Mouse (Mus musculus) forebrain, embryonic 13.5 days (tissue): Measurements from ENCODE around the gene Slc25a5. TPM values are rescaled to one million over a fixed set of nuclear protein-coding genes. Genes with fewer than 3 reads are reported as not detected.

Experiments used
- polyA plus RNA-seq: library from polyadenylated mRNA; unstranded; fragments of >200 nt; fragmentation: Nextera tagmentation; extraction: Ambion mirVana; gene quantifications from 2 replicates; pipeline ENCODE4 v1.2.1, GENCODE M21; 2015

Slc25a5 gene
- polyA plus RNA-seq, 1 experiment from 2014 or later: 749 TPM

Other genes with a start within 250 kb of the Slc25a5 start
- 430 and 475 TPM in 2 replicates for gene Pgrmc1, start 197.4 kb upstream of the Slc25a5 start, polyA plus RNA-seq
- gene Akap17b, start 150.3 kb upstream of the Slc25a5 start, polyA plus RNA-seq: 3.1 and 4.3 TPM in 2 replicates
- gene Slc25a43, start 52.0 kb upstream of the Slc25a5 start, polyA plus RNA-seq: 0.58 and 0.68 TPM in 2 replicates
- 127 and 138 TPM in 2 replicates for gene Ube2a, start 78.2 kb downstream of the Slc25a5 start, polyA plus RNA-seq
- gene C330007P06Rik, start 78.5 kb downstream of the Slc25a5 start, polyA plus RNA-seq: 26.7 and 29.1 TPM in 2 replicates
- gene Nkrf, start 107.2 kb downstream of the Slc25a5 start, polyA plus RNA-seq: 8.0 and 8.7 TPM in 2 replicates
- gene Sept6, start 196.1 kb downstream of the Slc25a5 start, polyA plus RNA-seq: 41.9 and 49.5 TPM in 2 replicates